Mouse (Mus musculus): ENCODE results near the gene Dip2c. TPM values are rescaled to one million over a fixed set of nuclear protein-coding genes. Genes with fewer than 3 reads are reported as not detected.

Gene Dip2c
- total RNA-seq (2023), result under 1 TPM; 0.64 to 0.88 TPM

GRCm38 (mm10) chr13:9276322-9276855 lies at the start of gene Dip2c:
Gene Dip2c, plus strand, starts transcription at chr13:9276528.

Other genes with a start within 250 kb of the Dip2c start
- 100 to 1,000 TPM; 112 to 118 TPM for gene Larp4b, start 182.6 kb upstream of the Dip2c start, total RNA-seq (2023)

All from neutrophil, adult 83 days (primary cell).